Mouse (Mus musculus): ENCODE measurements around the gene Npas3. TPM values are rescaled to one million over a fixed set of nuclear protein-coding genes. Genes with fewer than 3 reads are reported as not detected.

Gene Npas3
- total RNA-seq, 2 experiments from 2014 or later: not detected

GRCm38 (mm10) chr12:53566712-53567387 is 318.4 kb downstream of the Npas3 start:
- ATAC-seq (replicated peaks; ENCODE audit: poor library complexity): no peak

GRCm38 (mm10) chr12:53581181-53581580 is 332.7 kb downstream of the Npas3 start:
- ATAC-seq (replicated peaks; ENCODE audit: poor library complexity): no peak

GRCm38 (mm10) chr12:53587249-53587648 is 338.8 kb downstream of the Npas3 start:
- ATAC-seq (replicated peaks; ENCODE audit: poor library complexity): peak; percentile 29

- ATAC-seq (replicated peaks; ENCODE audit: poor library complexity): peak; percentile 85
These were observed 339.4 kb downstream of the Npas3 start for GRCm38 (mm10) chr12:53587691-53588504.

GRCm38 (mm10) chr12:53589446-53589961 is 341.0 kb downstream of the Npas3 start:
- ATAC-seq (replicated peaks; ENCODE audit: poor library complexity): no peak

- ATAC-seq (replicated peaks; ENCODE audit: poor library complexity): no peak
These were observed 357.2 kb downstream of the Npas3 start for GRCm38 (mm10) chr12:53605661-53606060.

GRCm38 (mm10) chr12:53612120-53612519 is 363.6 kb downstream of the Npas3 start:
- ATAC-seq (replicated peaks; ENCODE audit: poor library complexity): no peak

GRCm38 (mm10) chr12:53621271-53621670 is 372.8 kb downstream of the Npas3 start:
- ATAC-seq (replicated peaks; ENCODE audit: poor library complexity): no peak

GRCm38 (mm10) chr12:53623793-53624192 is 375.3 kb downstream of the Npas3 start:
- no peak for ATAC-seq (replicated peaks; ENCODE audit: poor library complexity)

- ATAC-seq (replicated peaks; ENCODE audit: poor library complexity): no peak
These were observed 376.0 kb downstream of the Npas3 start for GRCm38 (mm10) chr12:53624379-53625021.

- ATAC-seq (replicated peaks; ENCODE audit: poor library complexity): no peak
These were observed 381.1 kb downstream of the Npas3 start for GRCm38 (mm10) chr12:53629483-53630120.

- ATAC-seq (replicated peaks; ENCODE audit: poor library complexity): no peak
These were observed 382.1 kb downstream of the Npas3 start for GRCm38 (mm10) chr12:53630607-53631006.

- no peak for ATAC-seq (replicated peaks; ENCODE audit: poor library complexity)
These were observed 383.0 kb downstream of the Npas3 start for GRCm38 (mm10) chr12:53631315-53632106.

- no peak for ATAC-seq (replicated peaks; ENCODE audit: poor library complexity)
These were observed 390.1 kb downstream of the Npas3 start for GRCm38 (mm10) chr12:53638571-53638970.

GRCm38 (mm10) chr12:53647282-53647681 is 398.8 kb downstream of the Npas3 start:
- ATAC-seq (replicated peaks; ENCODE audit: poor library complexity): no peak

- ATAC-seq (replicated peaks; ENCODE audit: poor library complexity): no peak
These were observed 407.8 kb downstream of the Npas3 start for GRCm38 (mm10) chr12:53656301-53656700.

- ATAC-seq (replicated peaks; ENCODE audit: poor library complexity): no peak
These were observed 415.6 kb downstream of the Npas3 start for GRCm38 (mm10) chr12:53664084-53664483.

GRCm38 (mm10) chr12:53671846-53672245 is 423.4 kb downstream of the Npas3 start:
- no peak for ATAC-seq (replicated peaks; ENCODE audit: poor library complexity)

GRCm38 (mm10) chr12:53677091-53677630 is 428.7 kb downstream of the Npas3 start:
- ATAC-seq (replicated peaks; ENCODE audit: poor library complexity): no peak

- no peak for ATAC-seq (replicated peaks; ENCODE audit: poor library complexity)
These were observed 429.7 kb downstream of the Npas3 start for GRCm38 (mm10) chr12:53678166-53678565.

All from megakaryocyte progenitor cell, adult 5-6 weeks (primary cell).